Mouse (Mus musculus): ENCODE results near the gene Traf6.

Traf6 gene

GRCm38 (mm10) chr2:101746537-101746936 is 68.3 kb downstream of the Traf6 start:
- ATAC-seq (ENCODE audit: insufficient number of reproducible peaks, low FRiP score, low TSS enrichment): no peak
